Mouse (Mus musculus): ENCODE data around the gene Cited2.

Gene Cited2

DNA sequence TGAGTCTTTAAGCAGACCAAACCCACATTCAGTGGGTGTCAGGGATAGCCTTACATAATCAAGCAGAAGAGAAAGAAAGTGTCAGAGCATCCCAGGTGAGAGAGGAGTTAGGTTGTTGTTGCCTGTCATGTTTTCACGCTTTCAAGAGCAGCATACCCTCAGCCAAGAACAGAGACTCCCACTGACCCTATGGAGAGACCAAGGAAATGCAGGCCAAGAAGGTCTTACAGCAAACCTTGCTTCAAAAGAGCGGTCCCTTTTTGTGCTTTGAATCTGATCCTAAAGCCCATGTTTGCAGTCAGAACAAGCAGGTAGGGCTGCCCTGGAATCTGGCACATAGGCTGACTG lies 3.3 kb downstream of the Cited2 start:
- H3K36me3 ChIP-seq (ENCODE audit: insufficient read depth, low read length), result peaks cover 10% of the 10 kb centered on the region
- no peak overlapping the region for H3K4me3 ChIP-seq (replicated peaks; ENCODE audit: low read length)
- H3K4me1 ChIP-seq (replicated peaks; ENCODE audit: low read depth, low read length), result peaks cover 24% of the 10 kb centered on the region
- TF ChIP-seq CTCF (conservative IDR thresholded peaks at IDR 0.05; ENCODE audit: low read length) (no peak), NANOG (IDR thresholded peaks at IDR 0.05; ENCODE audit: borderline replicate concordance, low read length) (no peak), POU5F1 (IDR thresholded peaks at IDR 0.05; ENCODE audit: borderline replicate concordance, low read length) (no peak)
- peaks cover 8% of the 10 kb centered on the region for H3K27me3 ChIP-seq (ENCODE audit: insufficient read depth, low read length)
- H3K9me3 ChIP-seq (ENCODE audit: low read length), result no peaks in the 10 kb centered on the region

DNA sequence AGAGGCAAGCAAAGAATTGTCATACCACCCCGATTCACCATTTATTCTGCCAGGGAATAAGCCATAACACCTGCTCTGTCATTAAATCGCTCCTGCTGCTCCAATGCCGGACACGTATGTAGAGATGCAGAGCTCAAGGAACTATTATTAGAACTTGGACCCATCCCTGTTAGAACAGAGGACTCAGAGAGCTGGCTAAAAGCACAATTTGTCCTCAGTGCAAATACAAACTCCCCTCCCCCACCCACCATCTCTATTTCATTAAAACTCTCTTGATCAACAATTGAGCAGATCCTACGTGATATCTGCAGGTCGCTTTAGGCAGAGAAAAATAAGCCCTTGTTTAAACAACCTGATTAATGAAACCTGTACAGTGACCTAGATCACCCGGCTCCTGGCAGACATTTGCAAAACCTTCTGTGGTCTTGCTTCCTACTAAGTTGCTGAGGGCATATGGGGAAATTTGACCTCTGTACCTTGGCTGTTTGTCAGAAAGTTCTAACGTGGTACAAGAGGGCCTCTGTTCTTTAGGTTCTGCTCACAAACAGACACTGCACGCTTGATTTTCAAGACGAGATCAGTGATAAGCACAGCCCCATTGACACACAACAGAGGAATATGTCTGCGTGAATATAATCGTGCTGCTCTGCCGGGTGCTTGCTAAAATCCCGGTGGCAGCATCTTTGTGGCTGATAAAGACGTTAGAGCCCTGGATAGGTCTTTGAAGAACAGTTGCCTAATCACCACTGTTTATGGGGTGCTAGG lies 4.3 kb downstream of the Cited2 start:
- Histone ChIP-seq H3K4me3 (replicated peaks; ENCODE audit: low read length) (no peak overlapping the region), H3K9me3 (ENCODE audit: low read length) (no peaks in the 10 kb centered on the region), H3K27me3 (ENCODE audit: insufficient read depth, low read length) (peaks cover 8% of the 10 kb centered on the region), H3K36me3 (ENCODE audit: insufficient read depth, low read length) (peaks cover 10% of the 10 kb centered on the region), H3K4me1 (replicated peaks; ENCODE audit: low read depth, low read length) (peaks cover 16% of the 10 kb centered on the region)
- TF ChIP-seq NANOG (IDR thresholded peaks at IDR 0.05; ENCODE audit: borderline replicate concordance, low read length) (no peak), POU5F1 (IDR thresholded peaks at IDR 0.05; ENCODE audit: borderline replicate concordance, low read length) (no peak), CTCF (conservative IDR thresholded peaks at IDR 0.05; ENCODE audit: low read length) (no peak)

DNA sequence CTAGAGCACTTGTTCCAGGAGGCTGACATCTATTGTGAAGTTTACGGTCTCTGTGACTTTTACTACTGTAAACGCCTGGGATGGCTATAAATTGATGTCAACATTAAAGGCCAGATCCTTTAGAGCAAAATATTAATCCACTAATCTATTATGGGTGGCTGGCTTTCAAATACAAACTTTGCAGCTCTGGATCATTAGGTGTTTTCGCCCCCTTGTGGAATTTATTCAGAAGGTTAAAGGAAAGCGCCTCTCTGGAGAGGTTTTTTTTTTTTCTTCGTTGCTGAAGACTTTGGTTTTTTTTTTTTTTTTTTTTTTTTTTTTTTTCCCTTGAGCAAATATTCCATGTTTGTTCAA lies 4.9 kb downstream of the Cited2 start:
- TF ChIP-seq CTCF (conservative IDR thresholded peaks at IDR 0.05; ENCODE audit: low read length) (peak; percentile 20), POU5F1 (IDR thresholded peaks at IDR 0.05; ENCODE audit: borderline replicate concordance, low read length) (no peak), NANOG (IDR thresholded peaks at IDR 0.05; ENCODE audit: borderline replicate concordance, low read length) (no peak)
- no peak overlapping the region for H3K4me3 ChIP-seq (replicated peaks; ENCODE audit: low read length)

DNA sequence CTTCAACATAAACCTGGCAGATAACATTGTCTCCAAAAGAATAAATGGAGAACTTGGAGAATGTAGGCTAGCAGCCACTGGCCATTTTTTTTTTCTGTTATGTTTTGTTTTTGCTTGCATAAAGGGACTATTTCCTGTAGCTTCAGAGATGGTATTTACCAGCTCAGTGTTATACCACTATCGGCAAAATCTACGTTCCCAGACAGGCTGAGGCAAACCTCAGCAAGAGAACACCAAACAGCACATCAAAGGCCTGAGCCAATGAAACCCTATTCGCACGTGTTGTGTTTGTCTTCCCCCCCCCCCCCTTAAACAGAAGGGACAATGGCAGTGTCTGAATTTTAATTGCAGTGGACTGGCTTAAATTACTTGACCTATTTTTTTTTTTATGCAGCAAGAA lies 5.7 kb downstream of the Cited2 start:
- Histone ChIP-seq H3K4me1 (replicated peaks; ENCODE audit: low read depth, low read length) (peaks cover 16% of the 10 kb centered on the region), H3K9me3 (ENCODE audit: low read length) (no peaks in the 10 kb centered on the region), H3K27me3 (ENCODE audit: insufficient read depth, low read length) (peaks cover 7% of the 10 kb centered on the region), H3K36me3 (ENCODE audit: insufficient read depth, low read length) (peaks cover 10% of the 10 kb centered on the region), H3K4me3 (replicated peaks; ENCODE audit: low read length) (no peak overlapping the region)
- TF ChIP-seq NANOG (IDR thresholded peaks at IDR 0.05; ENCODE audit: borderline replicate concordance, low read length), result no peak

More for the DNA sequence above, 4.9 kb downstream of the Cited2 start:
- peaks cover 10% of the 10 kb centered on the region for H3K36me3 ChIP-seq (ENCODE audit: insufficient read depth, low read length)
- H3K27me3 ChIP-seq (ENCODE audit: insufficient read depth, low read length), result peaks cover 8% of the 10 kb centered on the region
- H3K4me1 ChIP-seq (replicated peaks; ENCODE audit: low read depth, low read length), result peaks cover 16% of the 10 kb centered on the region
- no peaks in the 10 kb centered on the region for H3K9me3 ChIP-seq (ENCODE audit: low read length)

DNA sequence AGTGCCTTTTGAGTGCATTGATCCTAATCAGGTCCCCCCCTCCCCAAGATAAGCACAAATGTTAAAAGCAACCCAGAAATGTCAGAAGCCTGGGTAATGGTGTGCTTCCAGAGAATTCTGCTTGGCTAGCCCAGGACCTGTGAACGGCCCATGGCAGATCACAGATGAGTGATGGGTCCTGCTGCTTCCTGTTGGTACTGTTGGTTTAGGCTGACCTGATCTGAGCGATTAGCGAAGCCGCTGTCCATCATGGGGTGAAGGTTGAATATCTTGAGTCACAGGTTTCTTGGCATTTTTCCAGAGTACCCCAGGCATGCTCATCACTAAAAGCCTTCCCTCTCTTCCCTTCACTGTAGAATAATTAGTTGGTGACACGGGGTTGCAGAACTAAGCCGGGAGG lies 6.5 kb downstream of the Cited2 start:
- Histone ChIP-seq H3K4me3 (replicated peaks; ENCODE audit: low read length) (no peak overlapping the region), H3K27me3 (ENCODE audit: insufficient read depth, low read length) (peaks cover 3% of the 10 kb centered on the region; the same call in 1 of the 2 replicates), H3K4me1 (replicated peaks; ENCODE audit: low read depth, low read length) (peaks cover 19% of the 10 kb centered on the region), H3K36me3 (ENCODE audit: insufficient read depth, low read length) (peaks cover 10% of the 10 kb centered on the region), H3K9me3 (ENCODE audit: low read length) (no peaks in the 10 kb centered on the region)
- TF ChIP-seq CTCF (conservative IDR thresholded peaks at IDR 0.05; ENCODE audit: low read length) (no peak), NANOG (IDR thresholded peaks at IDR 0.05; ENCODE audit: borderline replicate concordance, low read length) (no peak), POU5F1 (IDR thresholded peaks at IDR 0.05; ENCODE audit: borderline replicate concordance, low read length) (no peak)

DNA sequence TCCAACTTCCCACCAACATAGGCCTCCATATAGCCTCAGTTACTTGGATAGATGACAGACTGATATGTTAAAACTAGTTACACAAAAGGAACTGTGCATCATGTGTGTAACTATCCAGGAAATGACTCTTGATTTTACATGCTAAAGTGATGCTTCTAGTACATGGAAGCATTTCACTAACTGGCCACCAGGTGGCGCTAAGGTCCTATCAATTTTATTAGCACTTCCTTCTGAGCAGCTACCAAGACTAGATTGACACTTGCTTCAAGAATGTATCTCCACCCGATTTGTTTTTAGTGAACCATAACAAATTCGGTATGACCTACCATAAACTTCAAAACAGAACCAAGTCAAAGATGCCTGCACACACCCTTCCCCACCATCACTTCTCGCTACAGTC lies 10.0 kb downstream of the Cited2 start:
- TF ChIP-seq CTCF (conservative IDR thresholded peaks at IDR 0.05; ENCODE audit: low read length) (peak; percentile 77), POU5F1 (IDR thresholded peaks at IDR 0.05; ENCODE audit: borderline replicate concordance, low read length) (no peak)
- H3K27me3 ChIP-seq (ENCODE audit: insufficient read depth, low read length), result no peaks in the 10 kb centered on the region
- H3K4me1 ChIP-seq (replicated peaks; ENCODE audit: low read depth, low read length), result 0 out of 2 replicates have a peak, but pooled peaks cover 2% of the 10 kb centered on the region
- H3K9me3 ChIP-seq (ENCODE audit: low read length), result no peaks in the 10 kb centered on the region
- H3K4me3 ChIP-seq (replicated peaks; ENCODE audit: low read length), result no peak overlapping the region
- H3K36me3 ChIP-seq (ENCODE audit: insufficient read depth, low read length), result no peaks in the 10 kb centered on the region

DNA sequence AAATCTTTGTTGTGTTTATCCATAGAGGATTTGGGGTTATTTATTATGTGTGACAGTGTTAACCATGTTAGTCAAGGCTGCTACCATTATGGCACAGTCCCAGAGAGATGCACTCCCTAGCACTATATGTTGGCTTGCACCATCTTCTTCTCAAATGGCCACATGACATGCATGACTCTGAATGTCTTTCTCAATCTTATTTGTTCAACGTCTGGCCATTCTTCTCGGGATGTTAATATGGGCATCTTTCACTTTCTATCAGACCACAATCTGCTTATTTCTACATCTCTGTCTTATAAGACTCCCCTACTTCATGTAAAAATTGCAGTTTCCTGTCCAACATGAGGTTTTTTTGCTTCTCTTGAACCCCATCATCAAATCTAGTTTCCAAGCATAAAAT lies 19.6 kb downstream of the Cited2 start:
- peaks cover 18% of the 10 kb centered on the region for H3K9me3 ChIP-seq (ENCODE audit: low read length)
- H3K4me3 ChIP-seq (replicated peaks; ENCODE audit: low read length), result no peak overlapping the region
- no peaks in the 10 kb centered on the region for H3K36me3 ChIP-seq (ENCODE audit: insufficient read depth, low read length)
- TF ChIP-seq NANOG (IDR thresholded peaks at IDR 0.05; ENCODE audit: borderline replicate concordance, low read length) (no peak), POU5F1 (IDR thresholded peaks at IDR 0.05; ENCODE audit: borderline replicate concordance, low read length) (no peak), CTCF (conservative IDR thresholded peaks at IDR 0.05; ENCODE audit: low read length) (no peak)
- no peaks in the 10 kb centered on the region for H3K27me3 ChIP-seq (ENCODE audit: insufficient read depth, low read length)
- no peaks in the 10 kb centered on the region for H3K4me1 ChIP-seq (replicated peaks; ENCODE audit: low read depth, low read length)

DNA sequence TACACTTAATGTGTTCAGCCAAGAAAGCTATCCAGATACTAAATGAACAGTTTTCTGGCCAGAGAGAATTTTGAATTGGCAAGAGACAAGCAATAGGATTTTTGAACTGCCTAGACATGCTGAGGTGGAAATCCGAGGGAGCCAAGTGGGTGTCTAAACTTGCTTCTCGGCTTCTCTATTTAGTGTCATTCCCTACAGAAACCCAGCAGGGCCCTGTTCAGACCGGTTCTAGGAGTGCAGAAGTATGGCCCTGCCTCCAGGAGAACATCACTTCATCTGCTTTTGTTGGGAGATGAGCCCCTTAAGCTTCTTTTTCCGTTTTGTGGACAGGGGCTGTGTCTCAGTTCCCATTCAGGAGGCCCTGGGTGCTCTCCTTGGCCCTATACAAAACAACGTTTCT lies 29.5 kb downstream of the Cited2 start:
- Histone ChIP-seq H3K27me3 (ENCODE audit: insufficient read depth, low read length) (no peaks in the 10 kb centered on the region), H3K36me3 (ENCODE audit: insufficient read depth, low read length) (no peaks in the 10 kb centered on the region), H3K4me1 (replicated peaks; ENCODE audit: low read depth, low read length) (no peaks in the 10 kb centered on the region), H3K4me3 (replicated peaks; ENCODE audit: low read length) (no peak overlapping the region), H3K9me3 (ENCODE audit: low read length) (peaks cover 27% of the 10 kb centered on the region)
- TF ChIP-seq NANOG (IDR thresholded peaks at IDR 0.05; ENCODE audit: borderline replicate concordance, low read length), result no peak
- no peak for TF ChIP-seq CTCF (conservative IDR thresholded peaks at IDR 0.05; ENCODE audit: low read length)
- TF ChIP-seq POU5F1 (IDR thresholded peaks at IDR 0.05; ENCODE audit: borderline replicate concordance, low read length), result no peak

DNA sequence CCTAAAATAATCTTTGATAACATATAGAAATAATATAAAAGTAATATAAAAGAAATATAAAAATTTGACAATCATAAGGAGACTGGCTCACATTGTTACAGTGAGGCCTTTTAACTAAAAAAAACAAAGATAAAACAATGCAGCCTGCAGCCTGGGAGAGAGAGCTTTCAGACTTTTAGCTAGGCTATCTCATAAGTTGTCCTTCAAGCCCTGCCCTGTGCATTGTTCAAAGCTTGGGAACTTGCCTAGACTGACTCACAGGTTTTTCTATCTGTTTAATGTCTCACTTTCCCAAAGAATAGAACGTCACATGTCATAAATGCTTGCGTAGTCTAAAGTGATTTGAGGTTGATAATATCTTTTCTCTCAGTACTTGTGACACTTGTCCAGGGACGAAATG lies 36.8 kb downstream of the Cited2 start:
- TF ChIP-seq NANOG (IDR thresholded peaks at IDR 0.05; ENCODE audit: borderline replicate concordance, low read length) (no peak), CTCF (conservative IDR thresholded peaks at IDR 0.05; ENCODE audit: low read length) (no peak), POU5F1 (IDR thresholded peaks at IDR 0.05; ENCODE audit: borderline replicate concordance, low read length) (no peak)
- H3K9me3 ChIP-seq (ENCODE audit: low read length), result peaks cover 6% of the 10 kb centered on the region; the same call in 1 of the 2 replicates
- no peaks in the 10 kb centered on the region for H3K27me3 ChIP-seq (ENCODE audit: insufficient read depth, low read length)
- no peaks in the 10 kb centered on the region for H3K36me3 ChIP-seq (ENCODE audit: insufficient read depth, low read length)
- H3K4me1 ChIP-seq (replicated peaks; ENCODE audit: low read depth, low read length), result no peaks in the 10 kb centered on the region
- H3K4me3 ChIP-seq (replicated peaks; ENCODE audit: low read length), result no peak overlapping the region
